In the genomic region with DNA sequence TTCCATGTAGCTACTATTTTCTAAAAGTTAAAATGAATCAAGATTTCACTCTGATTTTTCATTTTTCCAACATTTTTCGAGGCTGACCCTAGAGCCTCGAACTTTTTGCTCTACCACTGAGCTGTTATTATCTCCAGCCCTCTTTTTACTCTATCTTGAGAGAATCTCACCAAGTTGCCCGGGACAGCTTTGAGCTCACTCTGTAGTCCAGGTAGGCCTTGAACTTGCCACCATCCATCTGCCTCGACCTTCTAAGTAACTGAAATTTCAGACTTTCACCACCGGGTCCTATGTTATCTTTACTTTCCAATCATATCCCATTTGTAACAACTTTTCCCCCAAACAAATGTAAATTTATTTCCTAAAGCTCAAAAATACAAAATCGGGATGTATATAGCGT, we compare ENCODE assay signal across 9 mouse cellular contexts. TPM values are rescaled to one million over a fixed set of nuclear protein-coding genes. Genes with fewer than 3 reads are reported as not detected.
DNase-seq lines count a peak whose midpoint lies in the region; ATAC-seq lines count a peak whose summit lies in the region.
"Had no signal": no experiment of that assay in that cellular context is flagged by ENCODE, and none has a peak within 500 bp of the region (broad histone marks: within the 10 kb centered on the region; RNA-seq: fewer than 3 reads in every experiment).

No protein-coding gene starts in this region.

- H3K27ac ChIP-seq in limb, embryonic 11.5 days (replicated peaks; ENCODE audit: low read depth, low read length): no peak overlapping the region
- no peak overlapping the region for H3K27ac ChIP-seq in stomach, embryonic 15.5 days

- H3K4me3 ChIP-seq in megakaryocyte, embryonic 14.5 days (replicated peaks): peak overlapping the region; percentile 100
- H3K4me3 ChIP-seq in limb, embryonic 11.5 days (ENCODE audit: low read depth, low read length): peak overlapping the region; percentile 99
- peak overlapping the region; percentile 89 for H3K4me3 ChIP-seq in stomach, embryonic 15.5 days (replicated peaks)

- peaks cover 48% of the 10 kb centered on the region for H3K4me1 ChIP-seq in megakaryocyte, embryonic 14.5 days
- no peaks in the 10 kb centered on the region for H3K4me1 ChIP-seq in limb, embryonic 11.5 days (ENCODE audit: control insufficient read depth, insufficient read depth, low read length)
- peaks cover 2% of the 10 kb centered on the region; the same call in 1 of the 2 replicates for H3K4me1 ChIP-seq in stomach, embryonic 15.5 days

- H3K4me2 ChIP-seq in limb, embryonic 11.5 days (ENCODE audit: low read depth, severe bottlenecking): peak overlapping the region; percentile 80
- peak overlapping the region; percentile 79 for H3K4me2 ChIP-seq in stomach, embryonic 15.5 days

- peak overlapping the region; percentile 99 for H3K9ac ChIP-seq in limb, embryonic 11.5 days (ENCODE audit: low read length)
- peak overlapping the region; percentile 81; the same call in 1 of the 2 replicates for H3K9ac ChIP-seq in stomach, embryonic 15.5 days

- H3K36me3 ChIP-seq in megakaryocyte, embryonic 14.5 days (replicated peaks; ENCODE audit: low read length): peaks cover 9% of the 10 kb centered on the region
- no peaks in the 10 kb centered on the region for H3K36me3 ChIP-seq in limb, embryonic 11.5 days (ENCODE audit: control insufficient read depth, insufficient read depth, low read length)
- no peaks in the 10 kb centered on the region for H3K36me3 ChIP-seq in stomach, embryonic 15.5 days

- intact Hi-C loops in left cerebral cortex, postnatal 36 days (cut with DNase I): no loop called here

- no peaks in the 10 kb centered on the region for H3K27me3 ChIP-seq in megakaryocyte, embryonic 14.5 days (replicated peaks)
- no peaks in the 10 kb centered on the region for H3K27me3 ChIP-seq in limb, embryonic 11.5 days (ENCODE audit: control insufficient read depth, insufficient read depth, low read length)
- no peaks in the 10 kb centered on the region for H3K27me3 ChIP-seq in stomach, embryonic 15.5 days (replicated peaks)

- DNase-seq in adrenal gland, adult (ENCODE audit: inconsistent age in 2 of 2, low spot score in 1 of 2): peak; percentile 14 to 70
- no peak for DNase-seq in adrenal gland, postnatal 4 days (ENCODE audit: low spot score in 2 of 2)
- DNase-seq in limb, embryonic 11.5 days (ENCODE audit: low spot score): no peak
- DNase-seq in left cerebral cortex, postnatal 36 days (ENCODE audit: low spot score in 2 of 2): no peak
- DNase-seq in layer of hippocampus, postnatal 14 days (ENCODE audit: low spot score in 2 of 2): no peak

- no peaks in the 10 kb centered on the region for H3K9me3 ChIP-seq in megakaryocyte, embryonic 14.5 days
- no peaks in the 10 kb centered on the region for H3K9me3 ChIP-seq in limb, embryonic 11.5 days (ENCODE audit: control insufficient read depth, low read length)
- H3K9me3 ChIP-seq in stomach, embryonic 15.5 days: no peaks in the 10 kb centered on the region

- ATAC-seq in megakaryocyte, adult 5-6 weeks (ENCODE audit: poor library complexity, severe bottlenecking): no peak
- no peak for ATAC-seq in limb, embryonic 11.5 days (ENCODE audit: insufficient number of reproducible peaks, low FRiP score, low TSS enrichment, low read depth)
- ATAC-seq in stomach, embryonic 15.5 days (ENCODE audit: insufficient read depth, low FRiP score, low read depth): no peak

- WGBS in limb, embryonic 11.5 days: 18% methylated on average over 7 of the region's 7 CpGs
- 11% methylated on average over 7 of the region's 7 CpGs for WGBS in stomach, embryonic 15.5 days

RNA-seq across cellular contexts. Expression of a gene that starts 1.7 kb away (rescaled TPM):
- 100 to 1,000 TPM; 101 to 113 TPM for total RNA-seq in adrenal gland, postnatal 4 days (2021)
- 15.7 and 16.8 TPM in 2 replicates for polyA plus RNA-seq in megakaryocyte, embryonic 14.5 days (2012; ENCODE audit: insufficient read depth, low replicate concordance)
- total RNA-seq in megakaryocyte, adult 5-6 weeks (2015): 84.9 and 95.7 TPM in 2 replicates
- total RNA-seq in megakaryocyte, adult 5-6 weeks (2017): 71.7 and 94.6 TPM in 2 replicates
- 20.3 and 21.2 TPM in 2 replicates for polyA plus RNA-seq in limb, embryonic 11.5 days (2014; fragmentation: Nextera tagmentation; extraction: Ambion mirVana)
- 12.7 and 15.7 TPM in 2 replicates for polyA plus RNA-seq in stomach, embryonic 15.5 days (2015; fragmentation: Nextera tagmentation; extraction: Ambion mirVana)
- 100 to 1,000 TPM; 101 to 125 TPM for total RNA-seq in left cerebral cortex, postnatal 36 days (2021)
- total RNA-seq in layer of hippocampus, postnatal 14 days (2021): 10 to 100 TPM; 91.1 to 93.3 TPM

RNA-seq across cellular contexts. Expression of a gene that starts 54.6 kb away (rescaled TPM):
- total RNA-seq in adrenal gland, postnatal 4 days (2021): 10 to 100 TPM; 74.9 to 81.7 TPM
- polyA plus RNA-seq in megakaryocyte, embryonic 14.5 days (2012; ENCODE audit: insufficient read depth, low replicate concordance): 125 and 176 TPM in 2 replicates
- total RNA-seq in megakaryocyte, adult 5-6 weeks (2015): 159 and 162 TPM in 2 replicates
- 252 and 269 TPM in 2 replicates for total RNA-seq in megakaryocyte, adult 5-6 weeks (2017)
- polyA plus RNA-seq in limb, embryonic 11.5 days (2014; fragmentation: Nextera tagmentation; extraction: Ambion mirVana): 47.1 and 49.5 TPM in 2 replicates
- 75.4 and 77.4 TPM in 2 replicates for polyA plus RNA-seq in stomach, embryonic 15.5 days (2015; fragmentation: Nextera tagmentation; extraction: Ambion mirVana)
- total RNA-seq in left cerebral cortex, postnatal 36 days (2021): 10 to 100 TPM; 47.0 to 50.8 TPM
- total RNA-seq in layer of hippocampus, postnatal 14 days (2021): 10 to 100 TPM; 32.6 to 39.1 TPM

RNA-seq across cellular contexts. Expression of a gene that starts 54.9 kb away (rescaled TPM):
- total RNA-seq in adrenal gland, postnatal 4 days (2021): 1 to 10 TPM; 1.3 to 2.0 TPM
- polyA plus RNA-seq in megakaryocyte, embryonic 14.5 days (2012; ENCODE audit: insufficient read depth, low replicate concordance): 0.11 TPM in 1 of 2 replicates, not detected in the other
- total RNA-seq in megakaryocyte, adult 5-6 weeks (2015): 0.75 and 1.4 TPM in 2 replicates
- total RNA-seq in megakaryocyte, adult 5-6 weeks (2017): 0.41 and 0.59 TPM in 2 replicates
- polyA plus RNA-seq in limb, embryonic 11.5 days (2014; fragmentation: Nextera tagmentation; extraction: Ambion mirVana): 0.13 and 0.28 TPM in 2 replicates
- polyA plus RNA-seq in stomach, embryonic 15.5 days (2015; fragmentation: Nextera tagmentation; extraction: Ambion mirVana): not detected in 2 replicates
- total RNA-seq in left cerebral cortex, postnatal 36 days (2021): 1 to 10 TPM; 3.9 to 5.3 TPM
- 1 to 10 TPM; 2.4 to 2.7 TPM for total RNA-seq in layer of hippocampus, postnatal 14 days (2021)
- total RNA-seq: hematopoietic stem cell, adult 5-6 weeks had no signal

Comparison
In these comparisons a context has a peak if more than half of its experiments do, and no peak if none do; other contexts are left out.
1. DNase-seq: peak in adrenal gland, adult (2 of 2); none in adrenal gland, postnatal 4 days (0 of 2), limb, embryonic 11.5 days (single experiment), left cerebral cortex, postnatal 36 days (0 of 2) and layer of hippocampus, postnatal 14 days (0 of 2).
2. Peak in every context shown above with its lines, with median percentiles within 50 percentile points of each other: H3K4me3 ChIP-seq.